Mouse (Mus musculus) ES-Bruce4 (cell line): ENCODE data around the gene Cpa4. TPM values are rescaled to one million over a fixed set of nuclear protein-coding genes. Genes with fewer than 3 reads are reported as not detected.

Source experiments
- H3K27ac ChIP-seq: 2 replicates; pipeline ENCODE4 v1.5.1; 2012; ENCODE audit warnings: low read length, inconsistent platforms; ENCODE audit not compliant: insufficient read depth
- H3K27me3 ChIP-seq: 2 replicates; pipeline ENCODE4 v1.6.1; 2012; ENCODE audit warnings: mild to moderate bottlenecking, low read length, inconsistent platforms; ENCODE audit not compliant: control insufficient read depth, poor library complexity, insufficient read depth, severe bottlenecking
- H3K36me3 ChIP-seq: 2 replicates; pipeline ENCODE4 v1.6.1; 2012; ENCODE audit warnings: inconsistent platforms, mild to moderate bottlenecking, low read length, moderate library complexity; ENCODE audit not compliant: control insufficient read depth, poor library complexity, insufficient read depth, severe bottlenecking
- H3K4me1 ChIP-seq: one replicate; pipeline ENCODE4 v1.8.1; 2011; ENCODE audit warnings: low read length; ENCODE audit not compliant: control insufficient read depth, insufficient read depth
- H3K4me3 ChIP-seq: 2 replicates; pipeline ENCODE4 v1.5.1; 2011; ENCODE audit warnings: low read depth, mild to moderate bottlenecking, low read length
- H3K9ac ChIP-seq: 2 replicates; pipeline ENCODE4 v1.6.1; 2012; ENCODE audit warnings: low read depth, mild to moderate bottlenecking, inconsistent platforms; ENCODE audit not compliant: poor library complexity, severe bottlenecking
- H3K9me3 ChIP-seq: replicated peaks from 2 replicates; pipeline ENCODE4 v1.6.1; 2012; ENCODE audit warnings: mild to moderate bottlenecking, low read length, inconsistent platforms; ENCODE audit not compliant: control insufficient read depth, poor library complexity, insufficient read depth, severe bottlenecking
- CTCF ChIP-seq: IDR thresholded peaks from one replicate; pipeline ENCODE4 v1.8.1; 2011; ENCODE audit warnings: low read depth, low read length
- EP300 ChIP-seq: IDR thresholded peaks from 2 replicates; pipeline ENCODE4 v1.6.1; 2011; ENCODE audit warnings: low read depth, low read length; ENCODE audit not compliant: insufficient read depth
- POLR2A ChIP-seq: IDR thresholded peaks from one replicate; pipeline ENCODE4 v1.8.1; 2011; ENCODE audit warnings: low read length; ENCODE audit not compliant: insufficient read depth
- polyA plus RNA-seq: library from polyadenylated mRNA; stranded (reverse); fragments of >200 nt; gene quantifications from 2 replicates; pipeline ENCODE4 v1.2.4, GENCODE M21; 2011; ENCODE audit warnings: low read depth; ENCODE audit not compliant: missing spikeins, insufficient read depth, insufficient read length

The Cpa4 gene
- polyA plus RNA-seq, 1 experiment, result not detected

- Histone ChIP-seq H3K4me3 (no peak overlapping the region), H3K27ac (no peak overlapping the region)
Observed at GRCm38 (mm10) chr6:30550496-30551192, 17.5 kb upstream of the Cpa4 start.

GRCm38 (mm10) chr6:30551193-30551515 is 17.0 kb upstream of the Cpa4 start:
- H3K9ac ChIP-seq, result no peak overlapping the region
- H3K27me3 ChIP-seq, result no peaks in the 10 kb centered on the region
- TF ChIP-seq CTCF, result no peak
- TF ChIP-seq EP300, result no peak
- TF ChIP-seq POLR2A, result no peak
- no peak overlapping the region for H3K4me3 ChIP-seq
- H3K36me3 ChIP-seq, result no peaks in the 10 kb centered on the region
- H3K4me1 ChIP-seq, result no peaks in the 10 kb centered on the region
- H3K9me3 ChIP-seq, result no peaks in the 10 kb centered on the region
- H3K27ac ChIP-seq, result no peak overlapping the region

More at GRCm38 (mm10) chr6:30550496-30551192, 17.5 kb upstream of the Cpa4 start:
- Histone ChIP-seq H3K4me1 (no peaks in the 10 kb centered on the region), H3K9ac (no peak overlapping the region), H3K27me3 (no peaks in the 10 kb centered on the region), H3K36me3 (no peaks in the 10 kb centered on the region), H3K9me3 (no peaks in the 10 kb centered on the region)
- no peak for TF ChIP-seq EP300
- no peak for TF ChIP-seq POLR2A
- no peak for TF ChIP-seq CTCF

GRCm38 (mm10) chr6:30551644-30552580 is 16.3 kb upstream of the Cpa4 start:
- H3K27me3 ChIP-seq, result no peaks in the 10 kb centered on the region
- no peak overlapping the region for H3K9ac ChIP-seq
- no peak overlapping the region for H3K27ac ChIP-seq
- TF ChIP-seq EP300 (no peak), CTCF (no peak), POLR2A (no peak)
- H3K9me3 ChIP-seq, result no peaks in the 10 kb centered on the region
- H3K36me3 ChIP-seq, result no peaks in the 10 kb centered on the region
- H3K4me3 ChIP-seq, result 0 out of 2 replicates have a peak overlapping the region, but pooled peaks have one; percentile 4
- H3K4me1 ChIP-seq, result no peaks in the 10 kb centered on the region

- H3K9ac ChIP-seq, result no peak overlapping the region
- H3K4me1 ChIP-seq, result no peaks in the 10 kb centered on the region
- no peak overlapping the region for H3K27ac ChIP-seq
Observed at GRCm38 (mm10) chr6:30552628-30553027, 15.5 kb upstream of the Cpa4 start.

GRCm38 (mm10) chr6:30553381-30554010 is 14.7 kb upstream of the Cpa4 start:
- TF ChIP-seq POLR2A (no peak), CTCF (no peak), EP300 (no peak)
- Histone ChIP-seq H3K4me1 (no peaks in the 10 kb centered on the region), H3K9me3 (no peaks in the 10 kb centered on the region), H3K27ac (no peak overlapping the region), H3K9ac (no peak overlapping the region), H3K27me3 (no peaks in the 10 kb centered on the region), H3K36me3 (no peaks in the 10 kb centered on the region), H3K4me3 (no peak overlapping the region)

More at GRCm38 (mm10) chr6:30552628-30553027, 15.5 kb upstream of the Cpa4 start:
- H3K9me3 ChIP-seq, result no peaks in the 10 kb centered on the region
- no peak overlapping the region for H3K4me3 ChIP-seq
- no peaks in the 10 kb centered on the region for H3K36me3 ChIP-seq
- H3K27me3 ChIP-seq, result no peaks in the 10 kb centered on the region
- no peak for TF ChIP-seq CTCF
- TF ChIP-seq POLR2A, result no peak
- TF ChIP-seq EP300, result no peak
